Mouse (Mus musculus): ENCODE measurements around the gene Pip. TPM values are rescaled to one million over a fixed set of nuclear protein-coding genes. Genes with fewer than 3 reads are reported as not detected.

The Pip gene
- not detected in 2 replicates for total RNA-seq (2015)
- total RNA-seq (2017): not detected in 2 replicates

GRCm38 (mm10) chr6:41847235-41847634 lies at the start of gene Pip:
Gene Pip (plus strand): TSS chr6:41847535.
- ATAC-seq (replicated peaks; ENCODE audit: poor library complexity): no peak

DNA sequence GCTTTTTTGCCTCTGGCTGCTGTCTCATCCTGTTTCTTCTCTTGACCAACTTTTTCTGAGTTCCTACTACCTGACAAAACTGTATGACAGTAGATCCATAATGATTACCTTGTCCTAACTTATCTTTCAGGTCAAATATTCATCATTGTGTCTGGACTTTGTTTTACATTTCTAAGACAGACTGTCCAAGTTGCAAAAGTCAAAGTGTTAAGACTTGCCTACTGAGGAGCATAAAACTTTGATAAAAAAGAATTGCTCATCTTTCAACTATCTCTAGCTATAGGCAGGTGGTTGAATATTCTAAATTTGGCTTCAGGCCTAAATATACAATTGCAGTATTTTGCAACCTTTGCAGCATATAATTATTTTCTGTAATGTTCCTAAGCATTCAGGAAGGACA lies 23.2 kb upstream of the Pip start:
- no peak for ATAC-seq (replicated peaks; ENCODE audit: poor library complexity)

DNA sequence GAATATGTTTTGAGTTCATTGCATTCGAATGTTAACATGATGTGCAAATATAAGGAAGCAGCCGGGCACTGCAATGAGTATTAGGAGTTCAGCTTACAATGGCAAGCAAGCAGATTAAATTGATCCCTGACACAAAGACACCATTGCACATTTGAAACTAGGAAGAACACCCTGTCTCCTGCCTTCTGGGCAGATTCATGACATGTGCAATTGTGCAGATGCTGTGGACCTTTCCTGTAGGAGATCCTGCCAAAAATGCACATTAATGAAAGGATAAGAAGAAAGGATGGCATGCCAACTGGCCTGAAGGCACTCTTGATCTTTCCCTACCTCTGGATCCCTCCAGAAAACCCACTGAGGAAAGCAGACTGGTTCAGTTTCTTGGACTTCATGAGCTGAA lies 17.8 kb upstream of the Pip start:
- no peak for ATAC-seq (replicated peaks; ENCODE audit: poor library complexity)

- no peak for ATAC-seq (replicated peaks; ENCODE audit: poor library complexity)
Measured at GRCm38 (mm10) chr6:41852689-41853088, 5.4 kb downstream of the Pip start, which contains the start of gene Sval2. Gene Sval2 (plus strand): TSS chr6:41852989.

GRCm38 (mm10) chr6:41864038-41864437 lies 16.7 kb downstream of the Pip start:
- ATAC-seq (replicated peaks; ENCODE audit: poor library complexity): no peak

Other genes with a start within 250 kb of the Pip start
- 0.15 and 4.2 TPM in 2 replicates for gene Ephb6, start 242.1 kb upstream of the Pip start, total RNA-seq (2015)
- gene Ephb6, start 242.1 kb upstream of the Pip start, total RNA-seq (2017): 1.7 and 2.6 TPM in 2 replicates
- not detected in 2 replicates for gene Trpv6, start 211.1 kb upstream of the Pip start, total RNA-seq (2015)
- gene Trpv6, start 211.1 kb upstream of the Pip start, total RNA-seq (2017): not detected in 2 replicates
- 0.10 TPM in 1 of 2 replicates, not detected in the other for gene Trpv5, start 166.8 kb upstream of the Pip start, total RNA-seq (2015)
- gene Trpv5, start 166.8 kb upstream of the Pip start, total RNA-seq (2017): not detected in 2 replicates
- gene Llcfc1, start 163.1 kb upstream of the Pip start, total RNA-seq (2015): not detected in 2 replicates
- gene Llcfc1, start 163.1 kb upstream of the Pip start, total RNA-seq (2017): not detected in 2 replicates
- gene Kel, start 143.2 kb upstream of the Pip start, total RNA-seq (2015): 15.2 and 34.6 TPM in 2 replicates
- 4.7 and 9.3 TPM in 2 replicates for gene Kel, start 143.2 kb upstream of the Pip start, total RNA-seq (2017)
- gene Olfr459, start 72.4 kb upstream of the Pip start, total RNA-seq (2015): not detected in 2 replicates
- not detected in 2 replicates for gene Olfr459, start 72.4 kb upstream of the Pip start, total RNA-seq (2017)
- not detected in 2 replicates for gene Sval2, start 5.5 kb downstream of the Pip start, total RNA-seq (2015)
- not detected in 2 replicates for gene Sval2, start 5.5 kb downstream of the Pip start, total RNA-seq (2017)
- gene Sval1, start 104.1 kb downstream of the Pip start, total RNA-seq (2015): not detected in 2 replicates
- not detected in 2 replicates for gene Sval1, start 104.1 kb downstream of the Pip start, total RNA-seq (2017)
- gene Sval3, start 120.6 kb downstream of the Pip start, total RNA-seq (2015): not detected in 2 replicates
- not detected in 2 replicates for gene Sval3, start 120.6 kb downstream of the Pip start, total RNA-seq (2017)
- gene Sva, start 190.9 kb downstream of the Pip start, total RNA-seq (2015): not detected in 2 replicates
- gene Sva, start 190.9 kb downstream of the Pip start, total RNA-seq (2017): not detected in 2 replicates